Mouse (Mus musculus): ENCODE results near the gene Canx. TPM values are rescaled to one million over a fixed set of nuclear protein-coding genes. Genes with fewer than 3 reads are reported as not detected.

The Canx gene
- polyA plus RNA-seq, 1 experiment from 2014 or later, result 239 TPM

- 66% methylated on average over 3 of the region's 3 CpGs for WGBS
- Histone ChIP-seq H3K36me3 (replicated peaks; ENCODE audit: control insufficient read depth, insufficient read depth) (peaks cover 14% of the 10 kb centered on the region), H3K4me3 (replicated peaks; ENCODE audit: low read length) (no peak overlapping the region), H3K27ac (no peak overlapping the region), H3K4me1 (replicated peaks; ENCODE audit: control insufficient read depth, insufficient read depth, low read length) (no peaks in the 10 kb centered on the region), H3K9ac (no peak overlapping the region), H3K4me2 (replicated peaks) (no peak overlapping the region), H3K27me3 (ENCODE audit: control insufficient read depth, insufficient read depth, low read length) (no peaks in the 10 kb centered on the region), H3K9me3 (ENCODE audit: control insufficient read depth, low read length) (no peaks in the 10 kb centered on the region)
- DNase-seq (ENCODE audit: low spot score) (no peak), ATAC-seq (ENCODE audit: low FRiP score) (no peak)
Measured at GRCm38 (mm10) chr11:50252166-50252565, 73.3 kb downstream of the Canx start.

GRCm38 (mm10) chr11:50248473-50249171, 76.9 kb downstream of the Canx start:
- no peak overlapping the region for H3K4me3 ChIP-seq (replicated peaks; ENCODE audit: low read length)
- ATAC-seq (ENCODE audit: low FRiP score) (no peak), DNase-seq (ENCODE audit: low spot score) (no peak)
- no peaks in the 10 kb centered on the region for H3K4me1 ChIP-seq (replicated peaks; ENCODE audit: control insufficient read depth, insufficient read depth, low read length)
- H3K4me2 ChIP-seq (replicated peaks), result no peak overlapping the region
- 84% methylated on average over 7 of the region's 7 CpGs for WGBS
- H3K27me3 ChIP-seq (ENCODE audit: control insufficient read depth, insufficient read depth, low read length), result no peaks in the 10 kb centered on the region
- H3K9me3 ChIP-seq (ENCODE audit: control insufficient read depth, low read length), result no peaks in the 10 kb centered on the region
- H3K9ac ChIP-seq, result no peak overlapping the region
- H3K36me3 ChIP-seq (replicated peaks; ENCODE audit: control insufficient read depth, insufficient read depth), result no peaks in the 10 kb centered on the region
- no peak overlapping the region for H3K27ac ChIP-seq

- no peak for ATAC-seq (ENCODE audit: low FRiP score)
- H3K9ac ChIP-seq, result no peak overlapping the region
- 68% methylated on average over 5 of the region's 5 CpGs for WGBS
Measured at GRCm38 (mm10) chr11:50245269-50245668, 80.2 kb downstream of the Canx start.

More at GRCm38 (mm10) chr11:50245269-50245668, 80.2 kb downstream of the Canx start:
- Histone ChIP-seq H3K4me2 (replicated peaks) (no peak overlapping the region), H3K27me3 (ENCODE audit: control insufficient read depth, insufficient read depth, low read length) (no peaks in the 10 kb centered on the region), H3K4me1 (replicated peaks; ENCODE audit: control insufficient read depth, insufficient read depth, low read length) (no peaks in the 10 kb centered on the region), H3K4me3 (replicated peaks; ENCODE audit: low read length) (no peak overlapping the region), H3K36me3 (replicated peaks; ENCODE audit: control insufficient read depth, insufficient read depth) (no peaks in the 10 kb centered on the region), H3K9me3 (ENCODE audit: control insufficient read depth, low read length) (no peaks in the 10 kb centered on the region), H3K27ac (no peak overlapping the region)
- no peak for DNase-seq (ENCODE audit: low spot score)

MicroRNA genes within 50 kb of the gene (microRNA counts, 519-probe panel; counts per million panel counts)
- 2,763 counts per million, percentile 10 among the panel's probes with 10 or more counts for microRNA mmu-miR-804

Small RNAs within 50 kb of the gene (microRNA-seq; reads per million reads assigned to microRNA genes)
- not detected for gene Mir804

Other genes with a start within 250 kb of the Canx start
- gene Tbc1d9b, start 194.3 kb downstream of the Canx start, polyA plus RNA-seq (2014; fragmentation: Nextera tagmentation; extraction: Ambion mirVana), result 35.7 and 38.2 TPM in 2 replicates
- 34.4 and 37.7 TPM in 2 replicates for gene Mrnip, start 151.2 kb downstream of the Canx start, polyA plus RNA-seq (2014; fragmentation: Nextera tagmentation; extraction: Ambion mirVana)
- 365 and 385 TPM in 2 replicates for gene Sqstm1, start 114.8 kb downstream of the Canx start, polyA plus RNA-seq (2014; fragmentation: Nextera tagmentation; extraction: Ambion mirVana)
- 55.7 and 56.0 TPM in 2 replicates for gene Mgat4b, start 114.8 kb downstream of the Canx start, polyA plus RNA-seq (2014; fragmentation: Nextera tagmentation; extraction: Ambion mirVana)
- gene Ltc4s, start 87.1 kb downstream of the Canx start, polyA plus RNA-seq (2014; fragmentation: Nextera tagmentation; extraction: Ambion mirVana), result 1.6 and 4.5 TPM in 2 replicates
- gene Maml1, start 33.4 kb downstream of the Canx start, polyA plus RNA-seq (2014; fragmentation: Nextera tagmentation; extraction: Ambion mirVana), result 4.4 and 4.6 TPM in 2 replicates
- gene Cby3, start 28.8 kb upstream of the Canx start, polyA plus RNA-seq (2014; fragmentation: Nextera tagmentation; extraction: Ambion mirVana), result 0.68 and 1.3 TPM in 2 replicates
- gene Hnrnph1, start 51.3 kb upstream of the Canx start, polyA plus RNA-seq (2014; fragmentation: Nextera tagmentation; extraction: Ambion mirVana), result 429 and 439 TPM in 2 replicates
- 27.0 and 27.7 TPM in 2 replicates for gene Rufy1, start 105.5 kb upstream of the Canx start, polyA plus RNA-seq (2014; fragmentation: Nextera tagmentation; extraction: Ambion mirVana)